Mouse (Mus musculus) 3134 (cell line): ENCODE data around the gene Tmem63c.

Experiments
- DNase-seq: peaks from one replicate; pipeline ENCODE4 v3.0.0-alpha.2; 2011; ENCODE audit warnings: low spot score; ENCODE audit not compliant: insufficient read length; ENCODE audit errors: extremely low read depth

Tmem63c gene

DNA sequence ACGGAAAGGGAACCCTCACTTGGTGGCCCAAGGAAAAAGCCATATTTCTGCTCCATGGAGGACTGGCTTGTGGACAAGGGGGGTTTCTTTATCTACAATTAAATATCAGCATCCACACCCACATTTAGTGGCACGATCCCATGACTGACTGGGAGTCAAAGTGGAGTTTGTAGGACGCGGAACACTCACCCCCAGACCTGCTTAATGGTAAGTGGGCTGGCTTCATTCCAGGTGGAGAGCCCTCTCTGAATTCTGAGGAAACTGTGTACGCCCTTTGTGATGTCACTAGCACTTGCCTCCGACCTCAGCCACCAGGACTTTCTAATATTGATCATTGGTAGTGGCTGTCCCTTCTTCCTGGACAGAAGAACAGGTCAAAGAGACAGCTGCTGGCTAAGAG, at the start of gene Tmem63c:
TSS of gene Tmem63c (plus strand) at position 301 of the 400 bp plus-strand sequence.
- DNase-seq: no peak

DNA sequence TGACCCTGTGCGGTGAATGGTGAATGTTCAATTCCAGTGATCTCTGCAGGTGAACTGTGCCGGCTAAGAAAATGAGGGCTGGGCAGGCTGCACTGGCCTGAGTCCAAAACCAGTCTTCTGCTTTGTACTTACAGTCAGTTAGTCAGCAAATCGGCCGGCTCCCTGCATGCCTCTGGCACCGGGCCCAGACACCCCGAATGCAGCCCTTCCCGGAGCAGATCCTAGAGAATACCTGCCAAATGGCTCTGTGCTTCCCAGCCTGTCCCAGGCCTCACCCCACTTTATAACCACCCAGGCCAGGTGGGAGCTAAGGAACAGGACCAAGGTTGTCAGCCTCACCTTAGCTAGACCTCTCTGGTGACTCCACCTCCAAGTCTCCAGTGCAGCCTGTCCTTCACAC, 47.9 kb upstream of the Tmem63c start:
- DNase-seq: peak; percentile 76

- peak; percentile 41 for DNase-seq
Measured at GRCm38 (mm10) chr12:86973706-86974105, 47.4 kb upstream of the Tmem63c start.

DNA sequence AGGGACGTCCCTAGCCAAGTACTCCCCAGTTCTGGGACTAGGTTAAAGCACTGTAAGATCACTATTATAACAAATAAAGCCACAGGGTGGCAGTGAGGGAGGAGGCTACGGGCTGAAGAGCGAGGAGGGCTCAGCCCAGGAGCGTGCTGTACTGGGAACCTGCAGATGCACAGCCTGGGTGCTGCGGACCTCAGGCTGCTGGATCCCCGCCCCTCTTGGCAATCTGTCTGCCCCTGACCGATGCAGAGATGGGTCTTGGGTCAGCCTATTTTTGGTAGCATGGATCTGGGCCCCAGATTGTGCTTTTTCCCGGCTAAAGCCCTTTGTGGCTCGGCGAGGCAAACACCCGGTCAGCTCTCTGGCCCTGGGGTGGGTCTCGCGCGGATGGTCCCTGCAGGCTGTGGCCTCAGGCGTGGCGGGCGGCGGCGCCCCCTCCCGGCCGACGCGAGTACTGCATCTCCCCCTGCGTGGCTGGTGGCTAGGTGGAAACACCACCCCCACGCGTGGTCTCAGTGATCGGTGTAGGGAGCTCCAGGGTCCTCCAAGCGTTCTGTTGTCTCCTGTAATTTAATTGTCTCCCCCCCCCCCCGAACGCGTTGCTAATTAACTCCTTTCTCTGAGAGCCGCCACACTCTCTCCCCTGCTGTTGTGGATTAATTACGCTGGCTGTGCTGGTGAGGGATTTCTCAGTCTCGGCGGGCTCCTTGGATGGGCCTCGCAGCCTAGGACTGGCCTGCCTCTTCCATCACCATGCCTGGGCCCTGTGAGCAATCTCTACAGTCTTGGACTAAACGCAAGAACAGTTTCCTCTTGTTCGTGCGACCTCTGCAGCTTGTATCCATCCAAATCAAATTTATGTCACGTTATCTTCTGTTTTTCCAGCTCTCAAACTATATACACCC, 46.5 kb upstream of the Tmem63c start:
- DNase-seq: peak; percentile 81

- no peak for DNase-seq
Measured at GRCm38 (mm10) chr12:86975761-86976160, 45.4 kb upstream of the Tmem63c start.

DNA sequence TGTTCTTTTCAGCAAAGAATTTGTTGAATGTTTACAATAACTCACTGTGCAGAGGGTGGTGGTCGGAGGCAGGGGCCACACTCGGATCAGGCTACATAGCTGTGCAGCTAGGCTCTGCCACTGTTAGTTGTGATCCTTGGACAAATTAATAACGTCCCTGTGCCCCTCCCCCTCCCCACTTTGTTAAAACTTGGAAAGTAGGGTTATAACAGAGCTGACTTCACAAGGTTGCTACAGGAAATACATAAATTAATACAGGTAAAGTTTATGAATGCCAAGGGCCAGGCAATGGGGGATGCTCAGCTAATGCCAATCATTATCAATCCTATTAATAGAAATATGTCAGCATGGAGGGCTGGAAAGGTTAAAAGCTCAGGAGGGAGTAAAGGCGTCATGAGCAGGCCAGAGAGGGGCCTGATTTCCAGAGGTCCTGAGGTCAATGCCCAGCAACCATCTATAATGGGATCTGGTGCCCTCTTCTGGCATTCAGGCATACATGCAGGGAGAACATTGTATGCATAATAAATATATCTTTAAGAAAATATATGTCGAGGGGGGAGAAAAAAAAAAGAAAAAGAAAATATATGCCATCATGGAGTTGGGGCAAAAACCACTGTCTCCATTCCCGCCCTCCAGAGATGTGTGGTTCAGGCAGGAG, 44.5 kb upstream of the Tmem63c start:
- no peak for DNase-seq

- DNase-seq: no peak
Measured at GRCm38 (mm10) chr12:86977833-86978232, 43.3 kb upstream of the Tmem63c start.

GRCm38 (mm10) chr12:86981180-86981579, 40.0 kb upstream of the Tmem63c start:
- DNase-seq: no peak

GRCm38 (mm10) chr12:86983470-86984193, 37.5 kb upstream of the Tmem63c start:
- DNase-seq: no peak

DNA sequence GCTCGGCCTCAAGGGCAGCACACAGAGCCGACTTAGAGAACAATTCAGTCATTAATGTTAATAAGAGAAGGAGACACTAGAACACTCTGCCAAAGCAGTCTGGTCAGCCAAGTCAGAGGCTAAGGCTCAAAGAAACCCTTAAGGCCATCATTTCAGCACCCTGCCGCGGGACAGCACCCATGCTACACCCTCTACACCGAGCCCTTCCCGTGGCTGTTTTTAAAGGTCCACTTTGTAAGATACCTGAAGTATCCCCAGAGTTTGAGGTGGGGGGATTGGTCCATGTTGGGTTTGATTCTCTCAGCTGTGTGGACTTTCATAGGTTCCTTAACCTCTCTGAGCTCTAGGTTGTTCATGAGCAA, 37.0 kb upstream of the Tmem63c start:
- no peak for DNase-seq

DNA sequence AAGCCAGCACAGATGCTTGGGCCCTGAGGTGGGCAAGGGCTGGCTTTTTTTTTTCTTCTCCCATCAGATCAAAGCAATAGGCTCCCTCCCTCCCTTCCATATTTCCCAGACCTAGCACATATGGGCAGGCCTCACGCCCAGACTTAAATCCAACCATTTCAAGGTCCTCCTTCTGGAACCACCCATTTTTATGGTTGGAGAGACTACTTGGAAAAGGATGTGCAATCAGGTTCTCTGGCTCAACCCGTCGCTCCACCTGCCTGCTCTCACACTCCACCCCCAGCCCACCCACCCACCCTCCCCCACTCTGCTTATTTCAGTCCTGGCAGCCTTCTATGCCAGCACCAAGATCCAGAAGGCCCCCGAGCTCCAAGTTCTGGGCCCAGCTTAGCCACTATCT, 34.6 kb upstream of the Tmem63c start:
- no peak for DNase-seq

DNA sequence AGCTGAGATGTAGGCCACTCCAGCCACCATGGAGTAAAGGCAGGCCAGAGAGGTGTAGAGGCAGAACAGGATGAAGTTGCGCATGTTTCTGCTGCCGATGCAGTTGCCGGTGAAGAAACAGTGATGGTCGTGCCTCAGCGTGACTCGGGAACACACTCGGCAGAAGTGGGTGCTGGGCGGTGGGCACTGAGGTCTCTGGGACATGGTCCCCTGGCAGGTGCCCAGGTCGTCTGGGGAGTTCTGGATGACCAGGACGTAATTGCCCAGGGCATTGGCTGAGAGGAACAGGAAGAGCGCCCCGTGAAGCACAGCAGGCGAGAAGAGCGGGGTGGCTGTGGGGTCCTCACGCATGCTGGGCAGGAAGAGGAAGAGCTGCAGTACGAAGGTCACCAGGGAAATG, 32.9 kb upstream of the Tmem63c start:
- no peak for DNase-seq

DNA sequence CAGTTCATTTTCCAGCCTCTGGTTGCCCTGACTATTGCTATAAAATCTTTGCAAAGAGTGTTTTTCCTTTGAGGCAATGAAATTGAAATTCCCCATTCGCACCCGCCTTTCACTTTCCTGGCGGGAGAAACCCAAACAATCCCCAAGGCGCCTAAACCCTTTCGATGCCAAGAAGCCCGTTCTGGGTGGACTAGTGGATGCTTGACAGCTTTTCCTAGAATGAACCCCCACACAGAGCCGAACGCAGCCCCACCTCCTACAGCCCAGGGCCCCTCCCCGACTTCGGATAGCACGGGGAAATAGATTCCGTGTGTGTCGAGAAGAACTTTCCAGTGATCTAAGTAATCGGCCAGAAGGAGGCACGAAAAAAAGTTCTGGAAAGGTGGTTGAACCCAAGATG, 31.8 kb upstream of the Tmem63c start:
- no peak for DNase-seq

DNA sequence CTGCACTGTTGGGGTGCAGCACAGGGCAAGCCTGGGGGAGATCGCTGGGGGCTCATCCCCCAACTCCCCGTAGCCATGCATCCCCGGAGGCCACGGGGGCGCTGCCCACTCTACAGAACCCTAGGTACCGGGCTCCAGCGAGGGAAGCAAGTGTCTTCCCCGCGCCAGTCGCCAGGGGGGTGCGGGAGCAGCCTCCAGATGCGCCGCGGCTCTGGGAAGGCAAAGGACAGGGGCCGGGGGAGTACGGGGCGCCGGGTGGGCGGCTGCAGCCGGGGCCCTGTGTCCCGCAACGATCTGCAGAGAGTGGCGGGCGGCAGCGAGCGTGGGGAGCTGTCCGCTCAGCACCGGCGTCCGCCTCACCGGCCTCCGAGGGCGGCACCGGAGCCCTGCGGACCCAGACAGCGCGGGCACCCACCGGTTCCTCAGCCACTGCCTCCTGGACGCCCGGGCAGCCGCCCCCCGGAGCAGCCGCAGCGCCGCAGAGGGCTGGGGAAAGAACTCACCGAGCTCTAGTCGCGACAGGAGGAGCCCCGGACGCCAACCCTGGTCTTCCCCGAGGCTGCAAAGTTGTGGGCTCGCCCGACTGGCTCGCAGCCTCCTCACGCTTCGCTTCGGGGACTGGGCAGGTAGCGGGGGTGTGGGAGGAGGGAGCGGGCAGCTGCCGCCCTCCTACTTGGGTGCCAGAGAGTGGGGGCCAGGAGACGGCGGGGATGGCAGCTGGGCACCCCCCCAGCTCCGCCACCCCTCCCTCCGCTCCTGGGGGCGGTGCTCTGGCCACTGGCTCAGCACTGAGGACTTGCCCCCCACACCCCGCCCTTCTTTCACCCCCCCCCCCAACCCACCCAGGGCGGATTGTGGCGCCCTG, 31.0 kb upstream of the Tmem63c start, which contains the start of gene Zdhhc22:
TSS of gene Zdhhc22 (minus strand) at position 541 of the 865 bp plus-strand sequence.
- DNase-seq: no peak

DNA sequence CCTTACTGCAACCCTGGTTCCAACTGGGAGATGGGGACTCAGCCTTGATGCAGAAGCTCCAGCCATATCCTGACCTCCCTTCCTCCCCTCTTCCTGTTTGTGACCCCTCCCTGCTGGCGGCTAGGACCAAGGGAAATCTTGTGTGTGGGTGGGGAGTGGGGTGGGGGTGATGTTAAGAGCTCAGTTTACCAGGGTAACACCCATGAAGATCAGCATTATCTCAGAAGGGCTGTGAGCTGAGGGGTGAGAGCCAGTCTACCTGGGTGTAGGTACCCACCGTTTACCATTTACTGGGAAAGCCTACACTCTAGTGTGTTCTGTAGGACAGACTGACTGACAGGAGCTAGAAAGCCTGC, 30.4 kb upstream of the Tmem63c start:
- no peak for DNase-seq

GRCm38 (mm10) chr12:86994166-86994565, 27.0 kb upstream of the Tmem63c start:
- DNase-seq: no peak

DNA sequence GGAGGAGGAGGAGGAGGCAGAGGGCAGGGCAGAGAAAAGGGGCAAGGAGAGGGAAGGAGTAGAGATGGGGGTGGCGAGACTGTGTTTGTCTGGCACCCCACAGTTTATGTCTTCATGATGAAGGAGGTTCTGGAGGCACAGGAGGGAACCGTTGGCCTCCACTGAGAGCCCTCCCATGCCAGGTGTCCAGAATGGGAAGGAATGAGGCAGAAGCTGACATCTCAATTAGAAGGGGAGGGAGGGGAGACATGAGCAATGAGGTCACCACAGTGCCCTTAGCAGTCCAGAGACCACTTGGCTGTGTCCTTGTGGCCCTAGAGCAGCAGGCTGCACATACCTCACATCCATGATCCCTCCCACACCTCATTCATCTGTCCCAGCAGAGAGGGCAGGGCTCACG, 26.4 kb upstream of the Tmem63c start:
- DNase-seq: no peak

DNA sequence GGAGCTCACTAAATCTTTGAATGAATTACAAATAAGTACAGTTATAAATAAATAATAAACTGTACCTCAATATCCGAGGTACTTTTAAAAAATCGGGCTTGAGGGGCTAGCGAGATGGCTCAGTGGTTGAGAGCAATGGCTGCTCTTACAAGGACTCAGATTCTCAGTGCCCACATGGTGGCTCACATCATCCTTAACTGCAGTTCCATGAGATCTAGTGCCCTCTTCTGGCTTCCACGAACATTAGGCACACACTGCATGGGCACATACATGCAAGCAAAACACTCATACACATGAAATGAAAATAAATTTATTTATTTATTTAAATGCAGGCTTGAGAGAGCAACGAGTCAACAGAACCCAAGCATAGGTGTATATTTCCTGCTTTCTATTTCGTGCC, 25.2 kb upstream of the Tmem63c start:
- no peak for DNase-seq

- no peak for DNase-seq
Measured at GRCm38 (mm10) chr12:86998699-86999098, 22.4 kb upstream of the Tmem63c start.

- DNase-seq: peak; percentile 39
Measured at GRCm38 (mm10) chr12:86999283-86999820, 21.8 kb upstream of the Tmem63c start.
